In genomic region chr5:73353519-73353918, GRCm38 (mm10) we compare ENCODE assay signal across 16 mouse cellular contexts. TPM values are rescaled to one million over a fixed set of nuclear protein-coding genes. Genes with fewer than 3 reads are reported as not detected.
DNase-seq lines count a peak whose midpoint lies in the region; ATAC-seq lines count a peak whose summit lies in the region.
"Had no signal": no experiment of that assay in that cellular context is flagged by ENCODE, and none has a peak within 500 bp of the region (broad histone marks: within the 10 kb centered on the region; RNA-seq: fewer than 3 reads in every experiment).

No protein-coding gene starts in this region.

- H3K4me3 ChIP-seq in embryonic facial prominence, embryonic 14.5 days (ENCODE audit: low read depth, low read length): no peak overlapping the region
- H3K4me3 ChIP-seq in embryonic facial prominence, embryonic 10.5 days: no peak overlapping the region
- H3K4me3 ChIP-seq in neural tube, embryonic 12.5 days: no peak overlapping the region
- H3K4me3 ChIP-seq in neural tube, embryonic 15.5 days (replicated peaks): no peak overlapping the region
- H3K4me3 ChIP-seq: limb, embryonic 13.5 days had no signal

- no peaks in the 10 kb centered on the region for H3K9me3 ChIP-seq in embryonic facial prominence, embryonic 14.5 days (ENCODE audit: control insufficient read depth, low read length)
- H3K9me3 ChIP-seq in embryonic facial prominence, embryonic 10.5 days: no peaks in the 10 kb centered on the region
- no peaks in the 10 kb centered on the region for H3K9me3 ChIP-seq in neural tube, embryonic 12.5 days
- no peaks in the 10 kb centered on the region for H3K9me3 ChIP-seq in neural tube, embryonic 15.5 days (replicated peaks)
- H3K9me3 ChIP-seq: limb, embryonic 13.5 days had no signal

- H3K9ac ChIP-seq in embryonic facial prominence, embryonic 14.5 days (ENCODE audit: low read depth, low read length): no peak overlapping the region
- H3K9ac ChIP-seq in neural tube, embryonic 12.5 days: no peak overlapping the region
- no peak overlapping the region for H3K9ac ChIP-seq in neural tube, embryonic 15.5 days (replicated peaks)
- H3K9ac ChIP-seq: limb, embryonic 13.5 days had no signal

- no peak overlapping the region for H3K4me2 ChIP-seq in embryonic facial prominence, embryonic 14.5 days (ENCODE audit: low read depth, low read length)
- no peak overlapping the region for H3K4me2 ChIP-seq in neural tube, embryonic 12.5 days (replicated peaks)
- no peak overlapping the region for H3K4me2 ChIP-seq in neural tube, embryonic 15.5 days
- H3K4me2 ChIP-seq: limb, embryonic 13.5 days had no signal

- no peak overlapping the region for H3K27ac ChIP-seq in embryonic facial prominence, embryonic 14.5 days (replicated peaks; ENCODE audit: low read depth, low read length)
- H3K27ac ChIP-seq in embryonic facial prominence, embryonic 10.5 days (replicated peaks): no peak overlapping the region
- no peak overlapping the region for H3K27ac ChIP-seq in neural tube, embryonic 12.5 days
- no peak overlapping the region for H3K27ac ChIP-seq in neural tube, embryonic 15.5 days (replicated peaks)
- H3K27ac ChIP-seq: limb, embryonic 13.5 days had no signal

- no peaks in the 10 kb centered on the region for H3K27me3 ChIP-seq in embryonic facial prominence, embryonic 14.5 days (replicated peaks; ENCODE audit: control insufficient read depth, insufficient read depth, low read length)
- 0 out of 2 replicates have a peak, but pooled peaks cover 3% of the 10 kb centered on the region for H3K27me3 ChIP-seq in embryonic facial prominence, embryonic 10.5 days (replicated peaks; ENCODE audit: low read depth, poor library complexity, severe bottlenecking)
- H3K27me3 ChIP-seq in neural tube, embryonic 12.5 days (replicated peaks): no peaks in the 10 kb centered on the region
- H3K27me3 ChIP-seq in neural tube, embryonic 15.5 days (replicated peaks): no peaks in the 10 kb centered on the region
- H3K27me3 ChIP-seq: limb, embryonic 13.5 days had no signal

- H3K4me1 ChIP-seq in embryonic facial prominence, embryonic 14.5 days (ENCODE audit: control insufficient read depth, insufficient read depth, low read length): no peaks in the 10 kb centered on the region
- H3K4me1 ChIP-seq in embryonic facial prominence, embryonic 10.5 days: 0 out of 2 replicates have a peak, but pooled peaks cover 2% of the 10 kb centered on the region
- H3K4me1 ChIP-seq in neural tube, embryonic 12.5 days: no peaks in the 10 kb centered on the region
- H3K4me1 ChIP-seq in neural tube, embryonic 15.5 days: peaks cover 17% of the 10 kb centered on the region
- H3K4me1 ChIP-seq: limb, embryonic 13.5 days had no signal

- no peaks in the 10 kb centered on the region for H3K36me3 ChIP-seq in embryonic facial prominence, embryonic 14.5 days (ENCODE audit: control insufficient read depth, insufficient read depth, low read length)
- H3K36me3 ChIP-seq in embryonic facial prominence, embryonic 10.5 days (replicated peaks): no peaks in the 10 kb centered on the region
- H3K36me3 ChIP-seq in neural tube, embryonic 12.5 days: no peaks in the 10 kb centered on the region
- no peaks in the 10 kb centered on the region for H3K36me3 ChIP-seq in neural tube, embryonic 15.5 days
- H3K36me3 ChIP-seq: limb, embryonic 13.5 days had no signal

- peak; percentile 44; the same call in 1 of the 2 replicates for ATAC-seq in embryonic facial prominence, embryonic 14.5 days (ENCODE audit: low read depth)
- peak; percentile 48; the same call in 1 of the 2 replicates for ATAC-seq in neural tube, embryonic 12.5 days (ENCODE audit: low FRiP score, low read depth)
- no peak for ATAC-seq in neural tube, embryonic 15.5 days (ENCODE audit: low FRiP score)
- ATAC-seq in erythroblast, adult 5-6 weeks (replicated peaks; ENCODE audit: low FRiP score, poor library complexity, severe bottlenecking): no peak

- peak; percentile 59 for DNase-seq in embryonic facial prominence, embryonic 14.5 days (ENCODE audit: low spot score)
- DNase-seq in embryonic facial prominence, embryonic 10.5 days (ENCODE audit: low spot score): no peak
- peak; percentile 74 for DNase-seq in layer of hippocampus, adult 9-11 months
- no peak for DNase-seq in layer of hippocampus, postnatal 10 days (ENCODE audit: low spot score in 2 of 2)
- peak; percentile 24 for DNase-seq in mesoderm, embryonic 11.5 days (ENCODE audit: low read depth, low spot score)
- DNase-seq: adrenal gland, postnatal 14 days; heart, adult 18-20 months; heart, postnatal 10 days; kidney, adult 8-10 months; lung, postnatal 4 days; thymus, postnatal 25 days had no signal

- 55% methylated on average over 7 of the region's 7 CpGs for WGBS in embryonic facial prominence, embryonic 14.5 days
- WGBS in embryonic facial prominence, embryonic 10.5 days: 81% methylated on average over 7 of the region's 7 CpGs
- WGBS in neural tube, embryonic 12.5 days: 48% methylated on average over 7 of the region's 7 CpGs
- 37% methylated on average over 7 of the region's 7 CpGs for WGBS in neural tube, embryonic 15.5 days

RNA-seq across cellular contexts. Expression of gene Ociad2, which starts 12.7 kb away (rescaled TPM):
- 10.7 and 11.2 TPM in 2 replicates for polyA plus RNA-seq in embryonic facial prominence, embryonic 14.5 days (2014; fragmentation: Nextera tagmentation; extraction: Ambion mirVana)
- polyA plus RNA-seq in embryonic facial prominence, embryonic 10.5 days (2016; fragmentation: Nextera tagmentation; extraction: Ambion mirVana): 7.1 and 9.4 TPM in 2 replicates
- total RNA-seq in layer of hippocampus, postnatal 10 days (2021): 10 to 100 TPM; 46.2 to 72.2 TPM
- 12.3 and 12.5 TPM in 2 replicates for polyA plus RNA-seq in neural tube, embryonic 12.5 days (2016; fragmentation: Nextera tagmentation; extraction: Ambion mirVana)
- polyA plus RNA-seq in neural tube, embryonic 15.5 days (2015; fragmentation: Nextera tagmentation; extraction: Ambion mirVana): 25.4 and 35.8 TPM in 2 replicates
- not detected in 2 replicates for total RNA-seq in erythroblast, adult 5-6 weeks (2015; ENCODE audit: low replicate concordance)
- not detected in 2 replicates for total RNA-seq in erythroblast, adult 5-6 weeks (2017; ENCODE audit: low replicate concordance)

RNA-seq across cellular contexts. Expression of gene Cwh43, which starts 52.4 kb away (rescaled TPM):
- 0.90 and 1.9 TPM in 2 replicates for polyA plus RNA-seq in embryonic facial prominence, embryonic 14.5 days (2014; fragmentation: Nextera tagmentation; extraction: Ambion mirVana)
- polyA plus RNA-seq in embryonic facial prominence, embryonic 10.5 days (2016; fragmentation: Nextera tagmentation; extraction: Ambion mirVana): not detected in 2 replicates
- total RNA-seq in layer of hippocampus, postnatal 10 days (2021): 1 to 10 TPM; 4.9 to 5.5 TPM
- polyA plus RNA-seq in neural tube, embryonic 12.5 days (2016; fragmentation: Nextera tagmentation; extraction: Ambion mirVana): not detected in 2 replicates
- 0.45 and 0.56 TPM in 2 replicates for polyA plus RNA-seq in neural tube, embryonic 15.5 days (2015; fragmentation: Nextera tagmentation; extraction: Ambion mirVana)
- not detected in 2 replicates for total RNA-seq in erythroblast, adult 5-6 weeks (2015; ENCODE audit: low replicate concordance)
- not detected in 2 replicates for total RNA-seq in erythroblast, adult 5-6 weeks (2017; ENCODE audit: low replicate concordance)
- total RNA-seq: adrenal gland, postnatal 14 days; common myeloid progenitor, adult 5-6 weeks; heart, adult 18-20 months; heart, postnatal 10 days had no signal
- polyA plus RNA-seq: limb, embryonic 13.5 days had no signal

Comparison
In these comparisons a context has a peak if more than half of its experiments do, and no peak if none do; other contexts are left out.
1. ATAC-seq: peak in embryonic facial prominence, embryonic 14.5 days (single experiment) and neural tube, embryonic 12.5 days (single experiment); none in neural tube, embryonic 15.5 days (single experiment) and erythroblast, adult 5-6 weeks (single experiment).
2. DNase-seq: peak in embryonic facial prominence, embryonic 14.5 days (single experiment), layer of hippocampus, adult 9-11 months (single experiment) and mesoderm, embryonic 11.5 days (single experiment); none in embryonic facial prominence, embryonic 10.5 days (single experiment) and layer of hippocampus, postnatal 10 days (0 of 2).